Mouse (Mus musculus) forebrain, embryonic 15.5 days (tissue): ENCODE measurements around the gene Brpf1. TPM values are rescaled to one million over a fixed set of nuclear protein-coding genes. Genes with fewer than 3 reads are reported as not detected.

Source experiments
- ATAC-seq: fragments of 200-750 bp; cut with Nextera tagmentation; replicated peaks from 2 replicates; pipeline ENCODE4 v1.8.0; 2017; ENCODE audit warnings: mild to moderate bottlenecking, moderate TSS enrichment, moderate library complexity
- H3K27ac ChIP-seq: fragments of 300-500 bp; sonication (generic); replicated peaks from 2 replicates; pipeline ENCODE4 v1.5.1; 2015; ENCODE audit warnings: mild to moderate bottlenecking, inconsistent platforms
- H3K27me3 ChIP-seq: fragments of 300-500 bp; sonication (generic); 2 replicates; pipeline ENCODE4 v1.6.1; 2015; ENCODE audit warnings: inconsistent platforms
- H3K36me3 ChIP-seq: fragments of 300-500 bp; sonication (generic); 2 replicates; pipeline ENCODE4 v1.6.1; 2015; ENCODE audit warnings: mild to moderate bottlenecking, inconsistent platforms
- H3K4me1 ChIP-seq: fragments of 300-500 bp; sonication (generic); 2 replicates; pipeline ENCODE4 v1.6.1; 2015; ENCODE audit warnings: inconsistent platforms
- H3K4me2 ChIP-seq: fragments of 300-500 bp; sonication (generic); replicated peaks from 2 replicates; pipeline ENCODE4 v1.6.1; 2015; ENCODE audit warnings: mild to moderate bottlenecking, inconsistent platforms
- H3K4me3 ChIP-seq: fragments of 300-500 bp; sonication (generic); 2 replicates; pipeline ENCODE4 v1.5.1; 2015; ENCODE audit warnings: mild to moderate bottlenecking, inconsistent platforms
- H3K9ac ChIP-seq: fragments of 300-500 bp; sonication (generic); replicated peaks from 2 replicates; pipeline ENCODE4 v1.6.1; 2015; ENCODE audit warnings: mild to moderate bottlenecking, inconsistent platforms
- H3K9me3 ChIP-seq: fragments of 300-500 bp; sonication (generic); 2 replicates; pipeline ENCODE4 v1.6.1; 2016; ENCODE audit warnings: inconsistent platforms
- WGBS: fragments of 180-500 bp; shearing (Covaris S2); methylation state at CpG from one replicate; pipeline ENCODE4 v1.1.7; 2015; ENCODE audit warnings: mixed read lengths; 5-methylcytosine and 5-hydroxymethylcytosine counted together
- polyA plus RNA-seq: library from polyadenylated mRNA; unstranded; fragments of >200 nt; fragmentation: Nextera tagmentation; extraction: Ambion mirVana; gene quantifications from 2 replicates; pipeline ENCODE4 v1.2.1, GENCODE M21; 2015

Gene Brpf1
- polyA plus RNA-seq, result 19.6 and 22.2 TPM in 2 replicates

- peak within 1 kb of the TSS; percentile 98 for H3K27ac ChIP-seq
- H3K4me1 ChIP-seq, result peaks cover 24% of the 10 kb centered on the region
- ATAC-seq, result peak; percentile 65
- peaks cover 9% of the 10 kb centered on the region for H3K36me3 ChIP-seq
- H3K4me3 ChIP-seq, result peak within 1 kb of the TSS; percentile 80
- peak within 1 kb of the TSS; percentile 99 for H3K4me2 ChIP-seq
- peak within 1 kb of the TSS; percentile 92 for H3K9ac ChIP-seq
- no peaks in the 10 kb centered on the region for H3K27me3 ChIP-seq
- WGBS, result under 1% methylated on average over 32 of the region's 32 CpGs
- H3K9me3 ChIP-seq, result no peaks in the 10 kb centered on the region
These were observed at the start of gene Brpf1 for GRCm38 (mm10) chr6:113306986-113307349. Brpf1 (plus strand) TSS chr6:113307137.

- ATAC-seq, result no peak
- Histone ChIP-seq H3K27ac (no peak overlapping the region), H3K4me3 (no peak overlapping the region), H3K4me1 (no peaks in the 10 kb centered on the region), H3K36me3 (peaks cover 88% of the 10 kb centered on the region), H3K9ac (no peak overlapping the region), H3K4me2 (no peak overlapping the region), H3K9me3 (no peaks in the 10 kb centered on the region), H3K27me3 (no peaks in the 10 kb centered on the region)
- WGBS, result 90% methylated on average over 8 of the region's 8 CpGs
These were observed 45.6 kb upstream of the Brpf1 start for GRCm38 (mm10) chr6:113261174-113261858.

- H3K36me3 ChIP-seq, result peaks cover 91% of the 10 kb centered on the region
- no peak overlapping the region for H3K27ac ChIP-seq
- H3K9me3 ChIP-seq, result no peaks in the 10 kb centered on the region
- H3K4me3 ChIP-seq, result no peak overlapping the region
- 89% methylated on average over 6 of the region's 6 CpGs for WGBS
- no peaks in the 10 kb centered on the region for H3K4me1 ChIP-seq
- no peak for ATAC-seq
- H3K9ac ChIP-seq, result no peak overlapping the region
- H3K4me2 ChIP-seq, result no peak overlapping the region
- H3K27me3 ChIP-seq, result no peaks in the 10 kb centered on the region
These were observed 43.4 kb upstream of the Brpf1 start for GRCm38 (mm10) chr6:113263531-113263930.

GRCm38 (mm10) chr6:113264429-113264828 is 42.5 kb upstream of the Brpf1 start:
- Histone ChIP-seq H3K36me3 (peaks cover 91% of the 10 kb centered on the region), H3K9ac (no peak overlapping the region), H3K27ac (no peak overlapping the region), H3K4me3 (no peak overlapping the region), H3K4me1 (no peaks in the 10 kb centered on the region), H3K9me3 (no peaks in the 10 kb centered on the region), H3K27me3 (no peaks in the 10 kb centered on the region), H3K4me2 (no peak overlapping the region)
- 96% methylated on average over 8 of the region's 8 CpGs for WGBS
- ATAC-seq, result no peak

GRCm38 (mm10) chr6:113266996-113267655 is 39.8 kb upstream of the Brpf1 start:
- Histone ChIP-seq H3K4me3 (no peak overlapping the region), H3K36me3 (peaks cover 94% of the 10 kb centered on the region), H3K9me3 (no peaks in the 10 kb centered on the region), H3K4me2 (no peak overlapping the region), H3K4me1 (no peaks in the 10 kb centered on the region), H3K9ac (no peak overlapping the region), H3K27ac (no peak overlapping the region), H3K27me3 (no peaks in the 10 kb centered on the region)
- 91% methylated on average over 7 of the region's 7 CpGs for WGBS
- ATAC-seq, result no peak

GRCm38 (mm10) chr6:113267988-113268387 is 38.9 kb upstream of the Brpf1 start:
- H3K36me3 ChIP-seq, result peaks cover 92% of the 10 kb centered on the region
- no peaks in the 10 kb centered on the region for H3K4me1 ChIP-seq
- H3K9me3 ChIP-seq, result no peaks in the 10 kb centered on the region
- no peak overlapping the region for H3K27ac ChIP-seq
- no peaks in the 10 kb centered on the region for H3K27me3 ChIP-seq
- 85% methylated on average over 1 of the region's 1 CpGs for WGBS
- H3K4me3 ChIP-seq, result no peak overlapping the region
- no peak overlapping the region for H3K4me2 ChIP-seq
- no peak overlapping the region for H3K9ac ChIP-seq
- no peak for ATAC-seq

- H3K9ac ChIP-seq, result no peak overlapping the region
- no peak overlapping the region for H3K4me2 ChIP-seq
- 74% methylated on average over 3 of the region's 3 CpGs for WGBS
- no peaks in the 10 kb centered on the region for H3K4me1 ChIP-seq
- peaks cover 75% of the 10 kb centered on the region for H3K36me3 ChIP-seq
- no peaks in the 10 kb centered on the region for H3K9me3 ChIP-seq
- no peak overlapping the region for H3K4me3 ChIP-seq
- ATAC-seq, result no peak
- no peak overlapping the region for H3K27ac ChIP-seq
- no peaks in the 10 kb centered on the region for H3K27me3 ChIP-seq
These were observed 34.6 kb upstream of the Brpf1 start for GRCm38 (mm10) chr6:113272365-113272764.

GRCm38 (mm10) chr6:113276846-113277245 is 30.1 kb upstream of the Brpf1 start:
- WGBS, result 69% methylated on average over 4 of the region's 4 CpGs
- H3K36me3 ChIP-seq, result peaks cover 46% of the 10 kb centered on the region
- no peak overlapping the region for H3K4me3 ChIP-seq
- no peak overlapping the region for H3K4me2 ChIP-seq
- no peak overlapping the region for H3K27ac ChIP-seq
- H3K4me1 ChIP-seq, result peaks cover under 1% of the 10 kb centered on the region; the same call in 1 of the 2 replicates
- ATAC-seq, result no peak
- H3K9ac ChIP-seq, result no peak overlapping the region
- peaks cover 4% of the 10 kb centered on the region; the same call in 1 of the 2 replicates for H3K27me3 ChIP-seq
- no peaks in the 10 kb centered on the region for H3K9me3 ChIP-seq

- peaks cover 35% of the 10 kb centered on the region for H3K27me3 ChIP-seq
These were observed 25.3 kb upstream of the Brpf1 start for GRCm38 (mm10) chr6:113281676-113282075.

GRCm38 (mm10) chr6:113282101-113282802 is 24.7 kb upstream of the Brpf1 start, which contains the start of gene Cpne9:
Cpne9 (plus strand) TSS chr6:113282307.
- peak within 1 kb of the TSS; percentile 33 for H3K4me3 ChIP-seq
- H3K4me2 ChIP-seq, result peak within 1 kb of the TSS; percentile 56
- no peaks in the 10 kb centered on the region for H3K9me3 ChIP-seq
- H3K4me1 ChIP-seq, result peaks cover 15% of the 10 kb centered on the region
- peaks cover 35% of the 10 kb centered on the region for H3K27me3 ChIP-seq
- peak; percentile 55; the same call in 1 of the 2 replicates for ATAC-seq
- H3K36me3 ChIP-seq, result peaks cover 15% of the 10 kb centered on the region
- H3K27ac ChIP-seq, result no peak within 1 kb of the TSS
- 2% methylated on average over 37 of the region's 37 CpGs for WGBS
- H3K9ac ChIP-seq, result peak within 1 kb of the TSS; percentile 43

More at GRCm38 (mm10) chr6:113281676-113282075, 25.3 kb upstream of the Brpf1 start:
- Histone ChIP-seq H3K9ac (no peak overlapping the region), H3K27ac (no peak overlapping the region), H3K36me3 (peaks cover 17% of the 10 kb centered on the region), H3K4me3 (no peak overlapping the region), H3K4me1 (peaks cover 15% of the 10 kb centered on the region), H3K9me3 (no peaks in the 10 kb centered on the region), H3K4me2 (peak overlapping the region; percentile 56; the same call in 1 of the 2 replicates)
- 65% methylated on average over 6 of the region's 6 CpGs for WGBS
- 0 out of 2 replicates have a peak, but pooled peaks have one; percentile 10 for ATAC-seq

GRCm38 (mm10) chr6:113282969-113283368 is 24.0 kb upstream of the Brpf1 start:
- no peaks in the 10 kb centered on the region for H3K9me3 ChIP-seq
- 0 out of 2 replicates have a peak, but pooled peaks have one; percentile 36 for ATAC-seq
- peaks cover 35% of the 10 kb centered on the region for H3K27me3 ChIP-seq
- peak overlapping the region; percentile 19; the same call in 1 of the 2 replicates for H3K4me3 ChIP-seq
- no peak overlapping the region for H3K27ac ChIP-seq
- H3K36me3 ChIP-seq, result peaks cover 7% of the 10 kb centered on the region
- H3K4me2 ChIP-seq, result peak overlapping the region; percentile 56
- peaks cover 15% of the 10 kb centered on the region for H3K4me1 ChIP-seq
- H3K9ac ChIP-seq, result no peak overlapping the region
- WGBS, result under 1% methylated on average over 22 of the region's 22 CpGs

- peaks cover 7% of the 10 kb centered on the region; the same call in 1 of the 2 replicates for H3K36me3 ChIP-seq
- no peaks in the 10 kb centered on the region for H3K9me3 ChIP-seq
- H3K4me2 ChIP-seq, result 0 out of 2 replicates have a peak overlapping the region, but pooled peaks have one; percentile 56
- no peak overlapping the region for H3K4me3 ChIP-seq
- H3K27ac ChIP-seq, result no peak overlapping the region
- H3K9ac ChIP-seq, result no peak overlapping the region
- H3K27me3 ChIP-seq, result peaks cover 35% of the 10 kb centered on the region
- no peak for ATAC-seq
- H3K4me1 ChIP-seq, result peaks cover 15% of the 10 kb centered on the region
- 4% methylated on average over 6 of the region's 6 CpGs for WGBS
These were observed 23.4 kb upstream of the Brpf1 start for GRCm38 (mm10) chr6:113283500-113283899.
